Mouse (Mus musculus): ENCODE results near the gene Mier2.

DNA sequence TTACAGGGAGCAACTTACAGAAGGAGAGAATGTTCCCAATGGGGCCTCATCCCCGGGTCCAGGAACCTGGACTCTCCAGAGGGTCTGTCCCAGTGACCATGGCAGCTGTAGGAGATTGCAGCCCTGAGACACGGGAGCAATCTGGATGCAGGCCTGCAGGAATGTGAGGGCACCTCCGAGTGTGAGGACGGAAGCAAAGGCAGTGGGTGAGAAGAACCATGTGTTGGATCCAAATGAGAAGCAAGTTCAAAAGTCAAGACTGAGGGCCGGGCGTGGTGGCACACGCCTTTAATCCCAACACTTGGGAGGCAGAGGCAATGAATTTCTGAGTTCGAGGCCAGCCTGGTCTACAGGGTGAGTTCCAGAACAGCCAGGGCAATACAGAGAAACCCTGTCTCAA is 26.5 kb upstream of the Mier2 start:
- TF ChIP-seq CTCF (IDR thresholded peaks at IDR 0.05; ENCODE audit: low read depth, low read length) (no peak), POLR2A (IDR thresholded peaks at IDR 0.05; ENCODE audit: borderline replicate concordance, low read depth, low read length) (no peak)
